32 mouse cellular contexts compared by ENCODE assay signal in genomic region chr13:120013544-120013943, GRCm38 (mm10). TPM values are rescaled to one million over a fixed set of nuclear protein-coding genes. Genes with fewer than 3 reads are reported as not detected.
"Had no signal": no experiment of that assay in that cellular context is flagged by ENCODE, and none has a peak within 500 bp of the region (broad histone marks: within the 10 kb centered on the region; RNA-seq: fewer than 3 reads in every experiment).

No protein-coding gene starts in this region.

RNA-seq across cellular contexts. Expression of gene Gm36079, which starts 13.3 kb away (rescaled TPM):
- total RNA-seq: gastrocnemius, adult 18-20 months; gastrocnemius, adult 8-10 months; gastrocnemius, postnatal 14 days; gastrocnemius, postnatal 36 days; heart, adult 18-20 months; heart, adult 8-10 months; heart, postnatal 14 days; heart, postnatal 36 days; hematopoietic stem cell, adult 5-6 weeks; layer of hippocampus, adult 2 months; layer of hippocampus, postnatal 10 days; layer of hippocampus, postnatal 25 days; left cerebral cortex, adult 2 months; left cerebral cortex, postnatal 14 days; left cerebral cortex, postnatal 36 days had no signal
- polyA plus RNA-seq: gonadal fat pad, adult 2 months; heart, embryonic 10.5 days; heart, embryonic 12.5 days; heart, embryonic 14.5 days; heart, embryonic 16.5 days; hindbrain, embryonic 11.5 days; hindbrain, embryonic 14.5 days; hindbrain, embryonic 16.5 days; inflammation-experienced regulatory T-cells, adult 6 months; intestine, embryonic 15.5 days; intestine, postnatal 0 days; kidney, embryonic 14.5 days; kidney, embryonic 16.5 days; limb, embryonic 10.5 days; limb, embryonic 12.5 days; limb, embryonic 14.5 days; liver, embryonic 11.5 days had no signal

RNA-seq across cellular contexts. Expression of gene Gm21188, which starts 38.5 kb away (rescaled TPM):
- total RNA-seq: layer of hippocampus, adult 2 months; layer of hippocampus, postnatal 25 days; left cerebral cortex, postnatal 14 days had no signal
- polyA plus RNA-seq: heart, embryonic 10.5 days; heart, embryonic 12.5 days; heart, embryonic 14.5 days; hindbrain, embryonic 11.5 days; hindbrain, embryonic 14.5 days; hindbrain, embryonic 16.5 days; intestine, postnatal 0 days; kidney, embryonic 14.5 days; kidney, embryonic 16.5 days; limb, embryonic 10.5 days; limb, embryonic 12.5 days; liver, embryonic 11.5 days had no signal
